Mouse (Mus musculus): ENCODE results near the gene Pi4k2a.

The Pi4k2a gene

DNA sequence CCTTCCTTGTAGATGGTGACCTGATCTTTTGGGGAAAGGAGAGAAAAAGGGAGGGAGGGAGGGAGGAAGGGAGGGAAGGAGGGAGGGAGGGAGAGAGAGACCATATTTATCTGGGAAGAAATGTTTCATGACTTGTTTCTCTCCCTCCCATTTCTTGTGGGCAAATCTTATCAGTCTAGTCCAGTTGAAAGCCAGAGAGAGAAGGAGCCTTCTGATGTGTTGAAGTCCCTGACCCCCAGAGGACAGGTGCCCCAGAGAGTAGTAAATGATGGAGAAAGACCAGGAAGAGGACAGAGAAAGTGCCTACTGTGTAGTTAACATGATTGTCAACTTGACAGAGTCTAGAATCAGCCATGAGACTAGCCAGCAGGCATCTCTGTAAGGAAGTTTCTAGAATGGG is 44.8 kb downstream of the Pi4k2a start:
- no peak for DNase-seq (ENCODE audit: low read depth, low spot score)

DNA sequence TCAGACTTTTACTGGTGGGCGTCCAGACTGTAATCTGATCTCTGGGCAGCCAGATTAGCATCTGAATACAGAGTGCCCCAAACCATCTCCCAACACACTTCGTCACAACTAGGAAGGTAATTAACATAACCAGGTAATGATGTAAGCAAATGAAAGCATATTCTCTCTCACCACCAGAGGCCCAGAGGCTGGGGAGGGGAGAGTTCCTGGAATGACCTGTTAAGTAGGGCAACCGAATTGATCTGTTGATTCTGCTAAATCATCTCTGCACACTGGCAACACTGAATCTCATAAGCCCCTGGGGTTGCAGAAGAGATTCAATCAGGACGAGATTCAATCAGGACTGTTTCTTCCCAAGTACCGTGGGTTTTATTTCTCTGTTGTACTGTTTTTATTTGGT is 45.9 kb downstream of the Pi4k2a start:
- no peak for DNase-seq (ENCODE audit: low read depth, low spot score)

GRCm38 (mm10) chr19:42137167-42137672 is 47.0 kb downstream of the Pi4k2a start:
- DNase-seq (ENCODE audit: low read depth, low spot score): no peak

DNA sequence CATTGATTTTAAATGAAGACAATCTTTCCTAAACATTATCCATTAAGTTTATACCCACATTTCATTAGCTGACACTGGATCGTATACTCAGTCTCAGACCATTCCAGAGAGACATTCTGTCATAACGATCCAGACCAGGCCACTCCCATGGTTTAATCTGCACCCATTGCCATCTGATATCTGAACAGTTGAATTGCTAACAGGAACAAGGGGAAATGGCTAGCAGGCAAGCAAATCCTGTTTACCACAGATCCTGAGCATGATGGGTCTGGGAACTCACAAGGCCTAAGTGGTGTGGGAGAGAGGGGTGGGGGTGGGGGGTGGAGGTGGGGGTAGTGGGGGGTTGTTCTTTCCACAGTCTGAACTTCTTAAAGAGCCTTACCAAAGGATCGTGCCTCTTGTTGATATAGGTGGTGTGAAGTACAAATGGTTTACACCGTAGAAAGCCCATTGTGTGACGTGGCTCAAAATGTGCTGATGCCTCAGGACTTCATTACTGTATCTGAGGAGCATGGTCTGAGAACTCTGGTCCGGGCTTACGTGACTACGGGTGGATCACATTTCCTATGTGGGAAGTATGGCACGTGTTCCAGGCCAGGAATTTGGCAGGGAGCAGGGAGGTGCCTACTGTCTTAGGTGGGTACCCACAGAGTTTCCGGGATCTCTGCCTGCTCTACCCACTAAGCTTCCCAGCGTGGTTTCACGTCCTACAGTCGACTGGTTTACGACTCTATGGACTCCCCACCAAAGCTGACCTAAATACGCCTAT is 48.4 kb downstream of the Pi4k2a start:
- DNase-seq (ENCODE audit: low read depth, low spot score): no peak

- DNase-seq (ENCODE audit: low read depth, low spot score): no peak
These were observed 49.7 kb downstream of the Pi4k2a start for GRCm38 (mm10) chr19:42139724-42140517.

GRCm38 (mm10) chr19:42141998-42142397 is 51.7 kb downstream of the Pi4k2a start:
- no peak for DNase-seq (ENCODE audit: low read depth, low spot score)

- DNase-seq (ENCODE audit: low read depth, low spot score): no peak
These were observed 52.5 kb downstream of the Pi4k2a start for GRCm38 (mm10) chr19:42142757-42143156.

- DNase-seq (ENCODE audit: low read depth, low spot score): no peak
These were observed 53.8 kb downstream of the Pi4k2a start for GRCm38 (mm10) chr19:42144067-42144466.

GRCm38 (mm10) chr19:42144541-42145167 is 54.4 kb downstream of the Pi4k2a start:
- peak; percentile 78 for DNase-seq (ENCODE audit: low read depth, low spot score)

GRCm38 (mm10) chr19:42145210-42145609 is 54.9 kb downstream of the Pi4k2a start:
- no peak for DNase-seq (ENCODE audit: low read depth, low spot score)

DNA sequence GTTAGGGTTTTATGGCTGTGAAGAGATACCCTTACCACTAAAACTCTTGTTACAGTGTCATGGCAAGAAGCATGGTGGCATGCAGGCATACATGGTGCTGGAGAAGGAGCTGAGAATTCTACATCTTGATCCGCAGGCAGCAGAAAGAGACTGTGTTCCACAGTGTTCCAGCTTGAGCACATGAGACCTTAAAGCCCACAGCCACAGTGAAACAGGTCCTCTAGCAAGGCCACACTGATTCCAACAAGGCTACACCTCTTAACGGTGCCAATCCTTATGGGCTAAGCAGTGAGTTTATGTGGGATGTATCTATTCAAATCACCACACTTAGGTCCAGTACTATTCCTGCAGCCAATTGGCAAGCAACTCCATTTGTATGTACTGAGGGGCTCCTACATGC is 55.5 kb downstream of the Pi4k2a start:
- no peak for DNase-seq (ENCODE audit: low read depth, low spot score)

DNA sequence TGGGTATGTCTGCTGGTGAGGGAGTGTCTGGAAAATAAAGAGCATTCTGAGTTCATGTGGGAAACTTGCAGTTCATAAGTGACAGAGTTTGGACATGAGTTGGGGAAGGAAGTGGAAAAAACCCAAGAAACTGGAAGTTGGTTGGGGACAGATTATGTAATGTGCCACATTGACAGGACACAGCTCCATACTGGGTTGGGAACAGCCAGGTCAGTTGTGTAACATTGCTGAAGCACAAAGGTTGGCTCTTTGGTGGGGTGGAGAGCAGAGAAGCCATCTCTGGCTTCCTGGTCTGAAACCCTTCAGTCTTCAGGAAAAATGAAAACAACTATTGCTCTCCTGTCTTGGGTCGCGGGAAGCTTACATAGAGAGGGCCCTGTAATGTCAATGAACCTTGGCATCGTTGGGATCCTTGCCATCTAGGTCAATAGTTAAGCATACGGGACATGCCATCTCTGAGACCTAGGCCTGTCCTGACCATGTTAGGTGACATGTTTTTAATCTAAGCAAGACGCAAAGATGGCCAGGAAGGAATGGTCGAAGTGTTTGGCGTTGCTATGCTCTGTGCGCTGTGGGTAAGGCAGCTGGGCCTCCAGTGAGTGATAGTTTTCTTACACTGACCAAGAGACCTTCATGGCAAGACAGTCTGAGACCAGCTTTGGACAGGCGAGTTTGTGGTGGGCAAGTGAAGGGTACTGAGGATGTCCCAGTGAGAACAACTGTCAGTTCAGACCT is 56.2 kb downstream of the Pi4k2a start:
- no peak for DNase-seq (ENCODE audit: low read depth, low spot score)

- no peak for DNase-seq (ENCODE audit: low read depth, low spot score)
These were observed 57.0 kb downstream of the Pi4k2a start, which contains the start of gene Marveld1 for GRCm38 (mm10) chr19:42147170-42147768. Marveld1 (plus strand) TSS chr19:42147400.

DNA sequence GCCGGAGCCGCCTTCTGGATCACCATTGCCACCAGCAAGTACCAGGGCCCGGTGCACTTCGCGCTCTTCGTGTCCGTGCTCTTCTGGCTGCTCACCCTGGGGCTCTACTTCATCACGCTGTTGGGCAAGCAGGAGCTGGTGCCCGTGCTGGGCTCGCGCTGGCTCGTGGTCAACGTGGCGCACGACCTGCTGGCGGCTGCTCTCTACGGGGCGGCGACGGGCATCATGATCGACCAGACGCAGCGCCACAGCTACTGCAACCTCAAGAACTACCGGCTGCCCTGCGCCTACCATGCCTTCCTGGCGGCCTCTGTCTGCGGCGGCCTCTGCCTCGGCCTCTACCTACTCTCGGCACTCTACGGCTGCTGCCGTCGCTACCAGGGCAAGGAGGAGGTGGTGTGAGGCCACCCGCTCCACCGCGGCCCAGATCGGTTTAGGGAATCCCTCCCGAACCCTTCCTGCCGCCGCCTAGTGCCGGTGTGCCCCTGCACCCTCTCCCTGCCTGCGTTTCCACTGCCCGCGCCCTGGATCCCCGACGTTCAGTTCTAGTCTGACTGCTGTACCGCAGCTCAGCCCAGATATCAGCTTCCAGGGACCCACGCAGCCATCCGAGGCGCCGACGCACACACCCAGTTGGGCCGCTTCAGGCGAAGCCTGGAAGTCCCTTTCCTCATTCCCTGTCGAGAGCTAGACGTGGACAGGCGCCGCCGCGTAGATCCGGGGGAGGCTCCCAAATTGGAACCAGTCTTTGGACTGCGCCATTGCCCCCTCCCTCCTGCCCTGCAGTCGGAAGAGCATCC is 57.7 kb downstream of the Pi4k2a start:
- DNase-seq (ENCODE audit: low read depth, low spot score): no peak

DNA sequence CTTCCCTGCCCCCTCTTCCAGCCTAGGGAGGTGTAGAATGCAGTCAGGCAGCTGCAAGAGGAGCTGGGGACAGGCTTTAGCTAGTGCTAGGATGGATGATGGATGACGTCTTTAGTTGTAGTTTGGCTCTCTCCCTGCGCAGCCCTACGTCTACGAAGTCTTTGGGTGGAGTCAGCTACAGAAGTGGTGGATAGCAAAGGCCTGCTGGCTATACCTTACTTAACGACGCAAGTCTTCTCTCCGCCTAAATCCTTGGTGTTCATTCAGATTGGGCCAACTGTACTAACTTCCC is 58.2 kb downstream of the Pi4k2a start:
- no peak for DNase-seq (ENCODE audit: low read depth, low spot score)

- DNase-seq (ENCODE audit: low read depth, low spot score): peak; percentile 64
These were observed 61.7 kb downstream of the Pi4k2a start for GRCm38 (mm10) chr19:42151990-42152389.

DNA sequence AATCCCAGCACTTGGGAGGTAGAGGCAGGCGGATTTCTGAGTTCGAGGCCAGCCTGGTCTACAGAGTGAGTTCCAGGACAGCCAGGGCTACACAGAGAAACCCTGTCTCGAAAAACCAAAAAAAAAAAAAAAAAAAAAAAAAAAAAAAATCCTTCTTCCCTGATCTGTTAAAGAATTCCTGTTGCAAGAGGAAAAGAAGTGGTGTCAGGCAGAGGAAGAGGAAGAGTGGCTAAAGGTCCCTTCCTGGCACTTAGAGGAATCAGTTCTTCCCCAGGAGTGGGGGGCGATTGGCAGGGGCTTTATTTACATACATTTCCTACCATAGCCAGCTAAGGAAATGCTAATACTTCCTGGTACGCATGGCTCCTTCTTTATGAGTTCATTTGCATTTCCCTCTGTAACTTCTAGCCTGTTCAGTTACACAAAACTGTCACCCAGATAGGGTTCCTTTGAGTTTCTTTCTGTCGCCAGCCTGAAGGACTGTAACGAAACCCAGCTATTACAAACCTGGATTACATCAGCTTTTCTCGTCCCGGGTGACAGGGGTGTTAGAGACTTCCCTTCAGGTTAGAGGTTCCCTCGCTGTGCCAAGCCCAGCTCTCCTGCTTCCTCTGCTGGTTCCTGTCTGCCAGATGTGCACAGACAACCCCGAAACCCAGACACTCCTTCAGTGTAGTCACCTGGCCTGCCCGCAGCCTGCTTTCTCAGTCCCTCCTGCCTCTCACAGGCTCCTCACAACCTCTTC is 67.4 kb downstream of the Pi4k2a start:
- peak; percentile 22 for DNase-seq (ENCODE audit: low read depth, low spot score)

DNA sequence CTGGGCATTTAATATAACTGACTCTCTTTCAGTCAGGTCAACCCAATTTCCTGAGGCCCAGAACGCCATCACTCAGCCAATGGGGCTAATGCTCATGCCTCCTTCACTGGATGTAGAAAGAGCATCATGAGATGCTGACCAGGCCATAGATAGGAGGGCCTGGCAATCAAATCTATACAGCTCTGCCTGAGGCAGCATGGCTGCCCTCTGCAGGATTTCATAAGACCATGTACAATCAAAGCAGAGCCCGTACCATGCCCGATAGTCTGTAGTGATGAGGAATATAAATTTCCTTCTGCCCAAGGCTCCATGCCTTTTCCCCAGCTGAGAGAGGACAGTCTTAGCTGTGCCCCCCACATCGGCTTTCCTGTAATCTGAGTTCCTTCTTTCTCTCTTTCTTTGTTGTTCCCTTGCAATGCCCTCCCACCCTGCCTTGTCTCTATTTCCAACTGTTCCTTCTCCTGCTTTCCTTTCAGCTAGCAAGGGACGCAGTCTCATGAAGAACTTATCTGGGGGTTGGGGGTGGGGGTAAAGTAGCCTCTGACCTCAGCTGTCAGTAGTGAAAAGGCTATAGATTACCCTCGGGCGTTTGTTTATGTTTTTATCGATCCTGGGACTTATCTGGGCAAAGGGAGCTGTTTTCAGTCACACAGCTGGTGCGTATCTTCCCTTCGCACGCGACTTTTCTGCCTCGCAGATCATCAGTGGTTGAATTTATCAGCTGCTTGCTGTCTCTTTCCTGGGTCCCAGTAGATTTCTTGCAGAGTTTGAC is 68.2 kb downstream of the Pi4k2a start:
- no peak for DNase-seq (ENCODE audit: low read depth, low spot score)

GRCm38 (mm10) chr19:42163764-42164163 is 73.5 kb downstream of the Pi4k2a start, which contains the start of gene Zfyve27:
Zfyve27 (plus strand) TSS chr19:42163951.
- DNase-seq (ENCODE audit: low read depth, low spot score): no peak

Measured in A20 (cell line).